Mouse (Mus musculus) MEL (cell line): Measurements from ENCODE around the gene Emp3. TPM values are rescaled to one million over a fixed set of nuclear protein-coding genes. Genes with fewer than 3 reads are reported as not detected.

Experiments used
- DNase-seq: peaks from one replicate; pipeline ENCODE4 v3.0.0; 2011; ENCODE audit warnings: low read depth, low spot score
- H3K27ac ChIP-seq: 2 replicates; pipeline ENCODE4 v1.5.1; 2012; ENCODE audit warnings: low read depth, mild to moderate bottlenecking, control low read depth, low read length, moderate library complexity; ENCODE audit not compliant: control insufficient read depth
- H3K27me3 ChIP-seq, 2 experiments: fragments of 150-350 bp in 1 of 2; sonication (generic) in 1 of 2; 2 replicates each; pipeline ENCODE4 v1.6.1; 2012; ENCODE audit warnings: low read length in 2 of 2, mild to moderate bottlenecking in 2 of 2, improper control_type of control experiment in 1 of 2, moderate library complexity in 1 of 2; ENCODE audit not compliant: insufficient read depth in 2 of 2, control insufficient read depth in 1 of 2
- H3K36me3 ChIP-seq, 2 experiments: 2 replicates each; pipeline ENCODE4 v1.6.1; 2012 to 2014; ENCODE audit warnings: low read length in 2 of 2, improper control_type of control experiment in 1 of 2, inconsistent platforms in 1 of 2, mild to moderate bottlenecking in 1 of 2; ENCODE audit not compliant: insufficient read depth in 2 of 2, control insufficient read depth in 1 of 2
- H3K4me1 ChIP-seq, 2 experiments: fragments of 150-350 bp in 1 of 2; sonication (generic) in 1 of 2; 2 replicates each; pipeline ENCODE4 v1.6.1; 2012; ENCODE audit warnings: low read length in 2 of 2, improper control_type of control experiment in 1 of 2, mild to moderate bottlenecking in 1 of 2; ENCODE audit not compliant: insufficient read depth in 2 of 2, control insufficient read depth in 1 of 2
- H3K4me3 ChIP-seq, 2 experiments: fragments of 150-350 bp in 1 of 2; sonication (generic) in 1 of 2; 2 replicates each; pipeline ENCODE4 v1.5.1; 2012; ENCODE audit warnings: low read depth in 2 of 2, low read length in 2 of 2, mild to moderate bottlenecking in 2 of 2, moderate library complexity in 2 of 2, control low read depth in 1 of 2, improper control_type of control experiment in 1 of 2; ENCODE audit not compliant: control insufficient read depth in 1 of 2, insufficient read depth in 1 of 2
- H3K79me2 ChIP-seq: 2 replicates; pipeline ENCODE4 v1.6.1; 2012; ENCODE audit warnings: mild to moderate bottlenecking, low read length, moderate library complexity; ENCODE audit not compliant: control insufficient read depth, poor library complexity, insufficient read depth
- H3K9ac ChIP-seq: 2 replicates; pipeline ENCODE4 v1.6.1; 2012; ENCODE audit warnings: low read depth, mild to moderate bottlenecking, control low read depth, low read length, moderate library complexity; ENCODE audit not compliant: control insufficient read depth, poor library complexity, severe bottlenecking
- H3K9me3 ChIP-seq: fragments of 150-350 bp; sonication (generic); replicated peaks from 2 replicates; pipeline ENCODE4 v1.6.1; 2012; ENCODE audit warnings: mild to moderate bottlenecking, low read length, improper control_type of control experiment, moderate library complexity; ENCODE audit not compliant: insufficient read depth
- ELF1 ChIP-seq: IDR thresholded peaks from 2 replicates; pipeline ENCODE4 v1.6.1; 2014; ENCODE audit warnings: low read depth, mild to moderate bottlenecking, inconsistent platforms, low read length, improper control_type of control experiment, moderate library complexity
- ETS1 ChIP-seq: IDR thresholded peaks from 2 replicates; pipeline ENCODE4 v1.6.1; 2012; ENCODE audit warnings: low read depth, mild to moderate bottlenecking, inconsistent platforms, low read length, improper control_type of control experiment, moderate library complexity
- GABPA ChIP-seq: IDR thresholded peaks from 2 replicates; pipeline ENCODE4 v1.6.1; 2012; ENCODE audit warnings: low read depth, mild to moderate bottlenecking, inconsistent platforms, low read length, improper control_type of control experiment, moderate library complexity
- HCFC1 ChIP-seq: IDR thresholded peaks from 2 replicates; pipeline ENCODE4 v1.6.1; 2012; ENCODE audit warnings: low read depth, mild to moderate bottlenecking, inconsistent platforms, low read length, improper control_type of control experiment, moderate library complexity
- NELFE ChIP-seq: IDR thresholded peaks from 2 replicates; pipeline ENCODE4 v1.6.1; 2011; ENCODE audit warnings: low read depth, low read length, improper control_type of control experiment
- POLR2AphosphoS2 ChIP-seq: IDR thresholded peaks from 2 replicates; pipeline ENCODE4 v1.6.1; 2011; ENCODE audit warnings: low read length, improper control_type of control experiment
- TAL1 ChIP-seq: IDR thresholded peaks from 2 replicates; pipeline ENCODE4 v1.6.1; 2012; ENCODE audit warnings: mild to moderate bottlenecking, inconsistent platforms, low read length, moderate library complexity, mixed read lengths
- TCF12 ChIP-seq: IDR thresholded peaks from 2 replicates; pipeline ENCODE4 v1.6.1; 2014; ENCODE audit warnings: low read depth, mild to moderate bottlenecking, inconsistent platforms, low read length, improper control_type of control experiment, moderate library complexity
- UBTF ChIP-seq: IDR thresholded peaks from 2 replicates; pipeline ENCODE4 v1.6.1; 2012; ENCODE audit warnings: low read depth, mild to moderate bottlenecking, inconsistent platforms, low read length, improper control_type of control experiment, moderate library complexity, borderline replicate concordance; ENCODE audit not compliant: insufficient read depth
- USF1 ChIP-seq: IDR thresholded peaks from 2 replicates; pipeline ENCODE4 v1.6.1; 2014; ENCODE audit warnings: low read depth, mild to moderate bottlenecking, inconsistent platforms, low read length, improper control_type of control experiment, moderate library complexity
- ZMIZ1 ChIP-seq: IDR thresholded peaks from 2 replicates; pipeline ENCODE4 v1.6.1; 2012; ENCODE audit warnings: low read depth, mild to moderate bottlenecking, inconsistent platforms, low read length, improper control_type of control experiment, moderate library complexity
- ZNF384 ChIP-seq: IDR thresholded peaks from 2 replicates; pipeline ENCODE4 v1.6.1; 2012; ENCODE audit warnings: low read depth, mild to moderate bottlenecking, inconsistent platforms, low read length, improper control_type of control experiment
- polyA plus RNA-seq, 2 experiments: library from polyadenylated mRNA; stranded (reverse) in 1 of 2; unstranded in 1 of 2; fragments of >175 nt in 1 of 2; fragments of >200 nt in 1 of 2; gene quantifications; 2 replicates each; pipeline versions ENCODE4 v1.2.1 to v1.2.4; 2012; ENCODE audit warnings: low replicate concordance in 2 of 2, low read depth in 1 of 2; ENCODE audit not compliant: insufficient read length in 2 of 2, insufficient read depth in 1 of 2, missing spikeins in 1 of 2
- total RNA-seq: library from RNA; depleted of rRNA; stranded (reverse); fragments of 300-350 nt; gene quantifications from 2 replicates; pipeline ENCODE4 v1.2.3, GENCODE M21; 2012

The Emp3 gene
- total and polyA plus RNA-seq, 3 experiments = 75.0 to 111 TPM; not detected in 1

DNA sequence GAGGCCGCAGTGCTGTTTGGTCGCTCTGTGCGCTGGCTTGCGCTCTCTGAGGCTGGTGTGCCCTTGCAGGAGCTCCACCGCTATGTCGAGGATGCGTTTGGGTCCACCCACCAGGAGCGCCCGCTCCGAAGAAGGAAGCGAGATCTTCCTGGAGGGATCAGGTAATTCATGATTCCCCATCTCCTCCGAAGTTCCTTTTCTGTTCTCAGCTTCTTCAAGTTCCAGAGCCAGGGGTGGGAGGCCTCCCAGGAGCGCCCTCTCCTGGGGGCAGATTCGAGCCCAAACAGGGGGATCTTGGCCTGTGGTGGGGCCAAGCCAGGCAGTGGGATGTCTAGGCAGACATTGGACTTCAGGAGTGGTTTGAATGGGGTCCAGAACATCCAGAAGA lies 3.2 kb upstream of the Emp3 start:
- DNase-seq = no peak
- Histone ChIP-seq H3K4me1 (peaks cover 11 to 24% of the 10 kb centered on the region in 2 experiments), H3K4me3 (no peak overlapping the region), H3K9me3 (no peaks in the 10 kb centered on the region), H3K9ac (no peak overlapping the region), H3K36me3 (peaks cover 0 to 18% of the 10 kb centered on the region in 2 experiments; a peak in 2 of 4 replicates), H3K79me2 (peaks cover 3% of the 10 kb centered on the region; the same call in 1 of the 2 replicates), H3K27me3 (no peaks in the 10 kb centered on the region), H3K27ac (no peak overlapping the region)
- no peak for TF ChIP-seq ELF1
- TF ChIP-seq TCF12 = no peak
- TF ChIP-seq GABPA = no peak
- no peak for TF ChIP-seq UBTF
- no peak for TF ChIP-seq USF1
- no peak for TF ChIP-seq POLR2AphosphoS2
- TF ChIP-seq TAL1 = no peak

DNA sequence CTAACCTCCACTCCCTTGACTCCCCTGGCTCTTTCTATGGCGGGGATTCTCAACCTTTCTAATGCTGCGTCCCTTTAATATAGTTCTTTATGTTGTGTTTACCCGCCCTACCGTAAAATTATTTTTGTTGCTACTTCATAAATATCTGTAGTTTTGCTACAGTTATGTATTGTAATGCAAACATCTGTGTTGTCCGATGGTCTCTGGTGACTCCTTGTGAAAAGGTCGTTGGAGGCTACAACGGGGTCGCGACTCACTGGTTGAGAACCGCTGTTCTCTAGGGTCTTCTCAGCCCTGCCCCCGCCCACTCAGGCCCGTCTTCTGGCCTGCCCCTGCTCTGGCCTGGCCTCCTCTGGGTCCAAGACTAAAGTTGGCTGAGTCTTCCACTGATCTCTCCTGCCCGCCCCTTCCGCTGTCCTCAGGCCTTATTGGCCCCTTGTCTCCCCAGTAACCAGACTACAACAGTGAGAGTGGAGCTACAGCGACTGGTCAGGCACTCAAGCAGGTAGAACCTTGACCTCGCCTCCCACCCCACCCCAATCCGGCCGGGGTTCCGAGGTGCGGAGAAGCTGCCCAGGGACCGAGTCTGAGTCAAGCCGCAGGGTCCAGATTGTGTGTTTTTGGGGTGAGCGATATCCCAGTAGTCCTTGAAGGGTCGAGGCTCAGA lies 2.7 kb upstream of the Emp3 start, which contains the start of gene Ccdc114:
Ccdc114 (plus strand) TSS at position 311 of the 667 bp plus-strand sequence.
- Histone ChIP-seq H3K4me3 (peak within 1 kb of the TSS; percentile 45 to 58), H3K27ac (peak within 1 kb of the TSS; percentile 94), H3K27me3 (no peaks in the 10 kb centered on the region), H3K79me2 (peaks cover 3% of the 10 kb centered on the region; the same call in 1 of the 2 replicates)
- no peak for DNase-seq
- TF ChIP-seq ZMIZ1 (no peak), NELFE (no peak), HCFC1 (no peak), ZNF384 (no peak), ETS1 (no peak)
- TF ChIP-seq, all 39 proteins: peak for 0
- Histone ChIP-seq H3K9me3 (no peaks in the 10 kb centered on the region), H3K9ac (peak within 1 kb of the TSS; percentile 68), H3K36me3 (peaks cover 0 to 13% of the 10 kb centered on the region in 2 experiments; a peak in 2 of 4 replicates), H3K4me1 (peaks cover 8 to 20% of the 10 kb centered on the region in 2 experiments)
